Mouse (Mus musculus) thymus, postnatal 14 days (tissue): ENCODE measurements around the gene Abce1.
"Not testable (repeated sequence)": the region's sequence is repeated elsewhere in the genome, so short reads cannot be mapped to it uniquely, and the experiment has no call there.

ENCODE experiments used
- DNase-seq: peaks from one replicate; pipeline ENCODE4 v3.0.0; 2021

Abce1 gene

DNA sequence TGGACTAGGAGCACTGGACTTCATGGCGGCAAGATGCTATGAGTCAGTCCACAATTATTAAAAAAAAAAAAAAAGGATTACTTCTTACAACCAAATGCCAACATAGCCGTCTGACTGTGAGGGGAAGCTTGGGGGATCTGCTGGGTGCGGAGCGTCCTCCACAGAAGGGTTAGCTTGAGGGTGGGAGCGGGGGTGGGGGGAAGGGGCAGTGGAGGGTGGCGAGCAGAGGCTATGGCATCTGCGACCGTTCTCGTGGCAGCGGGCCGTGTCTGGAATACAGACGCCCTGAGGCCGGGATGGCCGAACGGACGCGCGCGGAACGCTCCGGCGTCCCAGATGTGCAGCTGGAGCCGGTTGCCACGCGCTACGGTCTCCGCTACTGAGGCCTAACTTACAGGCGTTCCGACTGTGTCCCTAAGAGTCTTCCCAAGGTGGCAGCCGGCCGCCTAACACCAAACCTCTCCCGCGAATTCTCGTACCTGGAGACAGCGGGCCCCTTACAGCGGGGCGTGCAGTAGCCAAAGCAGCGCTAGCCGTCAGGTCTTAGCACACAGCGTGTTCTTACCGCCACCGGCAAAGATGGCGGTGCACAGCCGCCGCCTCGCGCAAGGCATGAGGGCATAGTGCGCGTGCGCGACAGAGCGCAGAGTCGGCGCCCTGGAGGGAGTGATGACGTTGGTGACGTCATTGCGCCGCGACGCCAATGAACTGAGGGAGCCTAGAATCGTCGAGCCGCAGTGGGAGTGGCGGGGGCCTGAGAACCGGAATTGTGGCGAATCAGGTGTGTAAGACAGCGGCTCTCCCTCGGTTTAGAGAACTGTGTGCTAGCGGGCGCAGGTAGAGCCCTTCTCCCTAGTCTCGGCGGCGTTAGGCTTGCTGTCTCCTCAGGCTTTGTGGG, at the start of gene Abce1, which contains the start of gene Anapc10:
TSS of gene Abce1 (minus strand) at position 677 of the 898 bp plus-strand sequence.
TSS of gene Anapc10 (plus strand) at position 757 of the 898 bp plus-strand sequence.
- peak; percentile 99 for DNase-seq

GRCm38 (mm10) chr8:79750305-79750704, 38.8 kb upstream of the Abce1 start:
- no peak for DNase-seq

GRCm38 (mm10) chr8:79748591-79748990, 37.1 kb upstream of the Abce1 start:
- DNase-seq: no peak

DNA sequence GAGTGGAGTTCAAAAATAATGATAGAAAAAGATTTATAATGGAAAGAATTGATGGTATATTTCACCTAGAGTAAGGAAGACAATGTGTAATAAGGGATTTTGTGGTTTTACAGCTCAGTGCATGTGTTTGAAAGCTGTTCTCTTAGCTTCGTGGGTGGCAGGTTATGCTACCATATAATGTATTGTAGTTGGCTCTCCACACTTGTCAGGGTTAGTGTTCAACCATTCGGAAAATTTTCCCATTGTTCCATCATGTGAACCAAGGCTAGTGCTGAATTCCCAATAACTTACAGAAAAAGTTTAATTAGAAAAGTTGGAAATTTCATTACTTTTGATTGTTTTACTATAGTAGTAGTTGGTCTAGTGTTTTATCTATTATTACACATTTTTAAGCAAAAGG, 36.6 kb upstream of the Abce1 start:
- DNase-seq: no peak

DNA sequence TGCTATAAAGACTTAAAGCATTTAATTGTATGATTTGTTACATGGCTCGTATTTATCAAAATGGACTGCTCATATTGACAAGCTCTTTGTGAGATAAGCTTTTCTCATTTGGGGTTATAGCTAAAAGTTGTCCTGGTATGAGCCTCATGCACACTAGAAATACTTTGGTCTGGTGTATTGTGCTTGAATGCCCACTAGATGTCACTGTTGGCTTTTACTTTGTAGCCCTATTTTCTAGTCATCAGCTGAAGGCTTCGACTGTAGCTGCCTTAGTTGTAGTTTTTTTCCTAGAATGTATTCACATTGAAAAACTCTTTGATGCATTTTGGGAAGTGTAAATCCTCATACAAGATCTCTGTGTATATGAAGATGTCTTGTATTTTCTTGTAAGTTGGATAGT, 22.8 kb upstream of the Abce1 start:
- peak; percentile 25 for DNase-seq

GRCm38 (mm10) chr8:79727900-79728299, 16.4 kb upstream of the Abce1 start:
- DNase-seq: no peak

GRCm38 (mm10) chr8:79724589-79724988, 13.0 kb upstream of the Abce1 start:
- peak; percentile 30 for DNase-seq

DNA sequence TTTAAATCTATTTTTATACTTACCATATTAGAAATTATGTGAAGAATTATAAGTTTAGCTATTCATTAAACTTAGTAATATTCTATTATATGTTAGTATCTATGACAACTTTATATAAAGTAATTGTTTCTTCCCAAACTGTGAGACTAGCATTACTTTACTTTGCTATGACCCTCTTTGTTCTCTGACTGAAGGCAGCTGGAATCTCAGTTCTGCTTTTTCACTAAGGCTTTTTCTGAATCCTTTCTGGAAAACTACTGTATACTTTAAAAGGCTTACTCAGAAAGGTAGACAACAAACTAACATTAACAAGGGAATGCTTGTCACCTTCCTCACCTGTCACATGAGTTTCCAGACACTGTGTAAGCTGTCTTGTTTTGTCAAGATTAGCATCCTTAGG, 11.8 kb upstream of the Abce1 start:
- DNase-seq: no peak

- no peak for DNase-seq
Measured at GRCm38 (mm10) chr8:79721537-79721936, 10.0 kb upstream of the Abce1 start.

DNA sequence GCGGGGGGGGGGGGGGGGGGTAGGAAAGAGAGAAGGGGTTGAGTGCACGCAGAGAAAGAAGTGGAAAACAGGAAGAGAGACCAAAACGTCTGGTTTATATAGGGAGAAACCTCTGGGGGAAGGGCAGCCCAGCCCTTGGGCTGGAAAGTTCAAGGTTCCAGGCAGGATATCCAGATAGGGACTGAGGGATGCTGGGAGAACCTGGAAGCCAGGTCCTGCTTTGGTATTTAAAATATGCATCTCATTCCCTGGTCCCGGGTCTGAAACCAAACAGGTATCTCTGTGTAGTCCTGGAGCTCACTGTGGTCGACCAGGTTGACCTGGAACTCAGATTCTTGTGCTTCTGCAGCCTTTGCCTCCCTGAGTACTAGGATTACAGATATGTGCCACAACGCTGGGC, 1.1 kb upstream of the Abce1 start:
- DNase-seq: no peak

GRCm38 (mm10) chr8:79706687-79707086, 4.9 kb downstream of the Abce1 start:
- no peak for DNase-seq

DNA sequence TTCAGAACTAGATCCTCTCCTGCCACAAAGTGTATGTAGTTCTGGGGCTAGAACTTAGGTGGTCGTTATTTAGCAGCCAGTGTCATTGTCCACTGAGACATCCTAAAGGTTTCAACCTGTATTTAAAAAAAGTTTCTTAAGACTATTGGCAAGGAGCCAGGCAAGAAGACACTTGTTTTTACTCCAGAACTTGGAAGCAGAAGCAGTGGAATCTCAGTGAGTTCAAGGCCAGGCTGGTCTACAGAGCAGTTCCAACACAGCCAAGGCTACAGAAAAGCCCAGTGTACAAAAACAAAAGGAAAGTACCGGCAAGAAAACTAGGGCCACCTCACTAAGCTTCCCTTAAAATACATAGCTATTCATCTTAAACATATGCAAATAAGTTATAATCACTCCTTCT, 19.0 kb downstream of the Abce1 start:
- DNase-seq: no peak

- not testable (repeated sequence) for DNase-seq
Measured at GRCm38 (mm10) chr8:79685927-79686326, 25.6 kb downstream of the Abce1 start.

DNA sequence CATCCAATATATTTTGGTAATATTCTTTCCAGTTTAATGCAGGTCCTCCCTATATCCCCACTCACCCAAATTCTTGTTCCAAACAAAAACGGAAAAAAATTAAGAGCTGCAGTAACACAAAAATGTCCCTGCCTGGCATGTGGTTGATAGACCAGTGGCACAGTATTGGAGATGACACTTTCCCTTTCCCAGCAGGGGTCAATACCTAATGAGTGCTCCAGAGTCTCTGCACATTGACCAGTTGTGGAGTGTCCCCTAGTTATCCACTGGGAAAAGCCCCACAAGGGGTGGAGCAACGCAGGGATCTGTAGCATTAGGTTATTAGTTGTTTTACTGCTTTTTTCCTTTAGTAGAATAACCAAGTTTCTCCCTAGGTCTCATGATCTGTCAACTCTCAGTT, 30.6 kb downstream of the Abce1 start:
- DNase-seq: no peak

DNA sequence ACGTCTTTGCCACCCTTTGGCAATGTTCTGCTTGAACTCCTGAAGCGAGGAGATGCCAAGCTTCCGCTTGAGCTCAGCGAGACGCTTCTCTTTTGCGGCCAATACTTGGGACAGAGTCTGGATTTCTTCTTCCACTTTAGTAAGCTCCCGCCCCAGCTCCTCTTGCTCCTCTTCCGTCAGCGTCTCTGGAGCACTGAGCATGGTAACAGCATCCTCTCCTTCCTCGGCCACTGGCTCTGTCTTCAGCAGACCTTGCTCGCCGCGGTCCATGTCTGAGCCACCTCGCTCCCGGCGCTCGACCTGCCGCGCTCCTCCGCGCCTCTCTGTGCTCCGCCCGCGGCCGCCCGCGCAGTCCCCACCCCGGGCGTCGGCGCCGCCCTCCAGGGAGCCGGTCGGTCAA, 31.0 kb downstream of the Abce1 start:
- DNase-seq: peak; percentile 18

- DNase-seq: not testable (repeated sequence)
Measured at GRCm38 (mm10) chr8:79680083-79680482, 31.5 kb downstream of the Abce1 start.

- no peak for DNase-seq
Measured at GRCm38 (mm10) chr8:79679005-79679404, 32.5 kb downstream of the Abce1 start.

GRCm38 (mm10) chr8:79676461-79676860, 35.1 kb downstream of the Abce1 start:
- no peak for DNase-seq

DNA sequence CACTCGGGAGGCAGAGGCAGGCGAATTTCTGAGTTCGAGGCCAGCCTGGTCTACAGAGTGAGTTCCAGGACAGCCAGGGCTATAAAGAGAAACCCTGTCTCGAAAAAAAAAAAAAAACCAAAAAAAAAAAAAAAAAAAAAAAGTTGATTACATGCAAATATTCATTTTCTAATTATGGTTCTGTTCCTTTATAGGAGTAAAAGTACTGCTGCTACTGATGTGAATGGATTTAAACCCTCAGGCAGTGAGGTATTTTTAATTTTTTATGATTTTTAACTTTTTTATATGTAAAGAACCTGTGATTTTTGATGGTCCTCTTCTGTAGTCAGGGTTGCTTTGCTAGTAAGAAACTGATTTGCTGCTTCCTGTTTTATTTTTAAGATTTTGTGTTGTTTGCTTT, 52.8 kb downstream of the Abce1 start:
- DNase-seq: not testable (repeated sequence)

DNA sequence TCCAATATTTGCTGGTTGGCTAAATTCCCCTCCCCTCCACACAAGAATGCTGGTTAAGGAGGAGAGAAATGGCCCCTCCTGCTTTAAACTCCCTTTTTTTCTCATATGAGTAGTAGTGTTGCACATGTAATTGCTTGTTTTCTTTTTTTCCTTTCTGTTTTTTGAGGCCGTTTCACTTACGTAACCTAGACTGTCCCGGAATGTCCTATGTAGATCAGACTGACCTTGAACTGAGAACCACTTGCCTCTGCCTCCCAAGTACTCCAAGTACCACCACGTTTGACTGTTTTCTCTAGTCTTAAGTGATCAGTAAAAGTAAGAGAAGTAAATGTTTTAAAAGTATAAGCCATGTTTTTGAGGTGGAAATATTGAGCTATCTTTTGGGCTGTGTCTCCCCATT, 57.8 kb downstream of the Abce1 start:
- DNase-seq: no peak

GRCm38 (mm10) chr8:79650158-79650814, 61.3 kb downstream of the Abce1 start:
- peak; percentile 64 for DNase-seq

- DNase-seq: no peak
Measured at GRCm38 (mm10) chr8:79649569-79649968, 62.0 kb downstream of the Abce1 start.

GRCm38 (mm10) chr8:79641119-79641518, 70.4 kb downstream of the Abce1 start:
- no peak for DNase-seq
